Mouse (Mus musculus) cerebellum, postnatal 36 days (tissue): ENCODE measurements around the gene Ctcfl.

Experiments used
- DNase-seq, 2 experiments: peaks; one replicate each; pipeline ENCODE4 v3.0.0; 2021 to 2022; ENCODE audit warnings: mixed read lengths in 2 of 2

Gene Ctcfl

DNA sequence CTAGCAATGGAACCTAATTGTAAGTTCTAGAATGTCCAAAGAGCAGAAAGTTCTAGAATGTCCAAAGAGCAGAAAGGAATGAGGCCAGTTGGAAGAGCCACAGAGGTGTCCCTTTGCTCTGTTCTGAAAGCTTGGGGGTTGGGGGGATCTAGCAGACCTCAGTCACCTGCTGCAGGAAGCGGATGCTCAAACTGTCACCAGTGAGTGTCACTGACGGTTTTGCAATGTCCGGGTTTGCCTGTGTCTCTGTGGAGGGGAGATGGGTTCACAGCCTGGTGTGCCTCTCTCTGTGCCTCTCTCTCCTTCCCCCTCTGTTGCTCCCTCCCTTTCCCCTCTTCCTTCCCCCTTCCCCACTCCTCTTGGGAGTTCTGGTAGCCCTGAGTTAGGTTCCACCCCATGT lies 36.6 kb downstream of the Ctcfl start:
- DNase-seq: no peak

DNA sequence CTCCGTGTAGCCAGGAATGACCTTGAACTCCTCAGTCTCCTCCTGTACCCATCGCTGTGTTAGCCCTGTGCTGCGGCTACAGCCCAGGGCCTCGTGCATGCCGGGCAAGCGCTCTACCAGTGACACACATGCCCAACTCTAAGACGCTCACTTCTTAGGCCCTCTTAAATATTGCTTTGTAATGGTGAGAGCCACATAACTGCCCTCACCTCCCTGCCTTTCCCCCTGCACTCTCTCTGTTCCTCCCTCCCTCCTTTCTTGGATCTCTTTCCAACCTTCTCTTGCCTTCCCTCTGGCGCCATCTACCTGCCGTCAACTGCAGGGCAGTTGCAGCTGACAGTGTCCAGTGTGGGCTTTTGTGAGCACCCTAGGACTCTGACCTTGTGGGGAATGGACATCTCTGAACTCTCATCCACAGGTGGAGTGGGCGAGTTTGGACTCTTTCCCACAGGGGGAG lies 38.5 kb downstream of the Ctcfl start:
- DNase-seq: peak; percentile 63 to 69

DNA sequence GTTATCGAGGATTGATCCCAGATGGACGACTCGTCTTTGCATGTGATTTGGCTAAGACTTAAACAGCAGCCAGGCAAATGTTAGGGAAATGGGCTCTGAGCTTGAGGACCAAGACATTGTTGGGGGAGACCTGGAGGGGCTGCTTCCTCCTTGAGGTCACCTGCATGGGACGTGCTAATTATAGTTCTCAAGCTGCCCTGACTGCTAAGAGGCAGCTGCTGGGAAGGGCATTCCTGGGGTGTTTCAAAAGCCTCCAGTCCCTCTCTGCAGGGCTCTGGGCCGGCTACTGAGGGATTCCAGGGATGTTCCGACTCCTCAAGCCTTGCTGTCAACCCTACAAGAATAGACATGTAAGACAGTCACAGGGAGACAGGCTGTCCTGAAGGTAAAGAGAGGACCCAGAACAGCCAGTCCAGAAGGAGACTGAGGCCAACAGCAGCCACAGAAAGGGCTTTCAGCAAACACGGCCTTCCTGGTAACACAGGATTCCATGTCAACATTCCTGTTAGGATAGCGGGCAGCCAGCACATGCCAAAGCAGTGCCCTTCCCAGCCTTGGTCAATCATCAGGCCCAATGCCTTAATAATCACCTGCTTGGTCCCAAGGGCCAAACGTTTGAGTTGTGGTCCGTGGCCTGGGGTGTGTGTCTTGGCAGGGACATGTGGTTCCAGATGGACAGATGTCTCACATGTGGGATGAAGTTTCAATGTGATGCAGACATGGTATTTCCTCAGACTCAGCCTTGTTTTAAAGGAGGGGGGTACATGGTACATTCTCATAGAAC lies 39.4 kb downstream of the Ctcfl start:
- no peak for DNase-seq

DNA sequence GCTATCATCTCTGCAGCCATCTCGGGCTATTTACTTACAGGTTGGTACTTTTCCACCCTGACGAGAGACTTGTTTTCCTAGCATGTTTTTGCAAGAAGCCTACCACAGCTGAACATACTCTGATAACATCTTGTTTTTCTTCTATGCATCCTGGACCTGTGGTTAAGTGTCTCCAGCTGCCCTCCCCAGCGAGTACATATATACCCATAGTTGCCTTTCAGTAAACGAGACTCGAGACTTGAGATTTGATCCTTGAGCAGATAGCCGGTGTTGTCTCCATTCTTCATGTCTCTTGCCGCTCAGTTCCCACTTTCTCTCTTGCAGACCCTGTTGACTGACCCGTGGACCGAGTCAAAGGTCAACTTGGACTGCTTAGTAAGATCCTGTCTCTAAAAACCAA lies 42.4 kb downstream of the Ctcfl start:
- DNase-seq: no peak

- no peak for DNase-seq
These were observed 45.7 kb downstream of the Ctcfl start for GRCm38 (mm10) chr2:173073666-173074065.

DNA sequence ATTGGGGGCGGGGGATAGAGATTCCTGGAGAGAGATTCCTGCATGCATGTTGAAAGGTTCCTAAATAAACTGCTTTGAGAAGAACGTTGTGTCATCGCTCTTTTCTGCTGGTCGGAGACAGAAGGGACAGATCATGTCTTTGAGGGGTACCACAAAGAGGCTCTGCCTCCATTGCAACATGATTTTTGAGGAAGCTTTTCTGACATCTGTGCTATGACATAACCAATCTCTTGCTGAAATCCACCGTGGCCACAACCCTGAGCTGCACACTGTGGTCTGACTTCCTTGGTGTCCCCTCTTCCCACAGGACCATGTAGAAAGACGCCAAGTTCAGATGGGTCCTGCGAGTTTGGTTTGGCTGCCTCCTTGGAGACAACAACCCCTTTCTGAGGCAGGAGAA lies 46.4 kb downstream of the Ctcfl start:
- no peak for DNase-seq

- DNase-seq: no peak
These were observed 54.5 kb downstream of the Ctcfl start for GRCm38 (mm10) chr2:173064864-173065263.

DNA sequence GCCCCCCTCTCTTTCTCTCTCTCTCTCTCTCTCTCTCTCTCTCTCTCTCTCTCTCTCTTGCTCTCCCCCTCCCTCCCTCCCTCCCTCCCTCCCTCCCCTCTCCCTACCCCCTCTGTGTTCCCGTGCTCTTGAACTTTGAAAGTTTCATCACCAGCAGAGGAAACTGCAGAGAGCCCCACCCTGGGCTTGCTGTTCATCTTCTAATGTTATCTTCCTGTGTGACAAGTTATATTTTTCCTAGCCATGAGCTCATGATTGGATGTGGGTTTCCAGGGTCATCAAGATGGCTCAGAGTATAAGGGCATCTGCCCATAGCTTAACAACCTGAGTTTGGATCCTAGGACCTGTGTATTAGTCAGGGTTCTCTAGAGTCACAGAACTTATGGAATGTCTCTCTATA lies 56.1 kb downstream of the Ctcfl start:
- DNase-seq: no peak

DNA sequence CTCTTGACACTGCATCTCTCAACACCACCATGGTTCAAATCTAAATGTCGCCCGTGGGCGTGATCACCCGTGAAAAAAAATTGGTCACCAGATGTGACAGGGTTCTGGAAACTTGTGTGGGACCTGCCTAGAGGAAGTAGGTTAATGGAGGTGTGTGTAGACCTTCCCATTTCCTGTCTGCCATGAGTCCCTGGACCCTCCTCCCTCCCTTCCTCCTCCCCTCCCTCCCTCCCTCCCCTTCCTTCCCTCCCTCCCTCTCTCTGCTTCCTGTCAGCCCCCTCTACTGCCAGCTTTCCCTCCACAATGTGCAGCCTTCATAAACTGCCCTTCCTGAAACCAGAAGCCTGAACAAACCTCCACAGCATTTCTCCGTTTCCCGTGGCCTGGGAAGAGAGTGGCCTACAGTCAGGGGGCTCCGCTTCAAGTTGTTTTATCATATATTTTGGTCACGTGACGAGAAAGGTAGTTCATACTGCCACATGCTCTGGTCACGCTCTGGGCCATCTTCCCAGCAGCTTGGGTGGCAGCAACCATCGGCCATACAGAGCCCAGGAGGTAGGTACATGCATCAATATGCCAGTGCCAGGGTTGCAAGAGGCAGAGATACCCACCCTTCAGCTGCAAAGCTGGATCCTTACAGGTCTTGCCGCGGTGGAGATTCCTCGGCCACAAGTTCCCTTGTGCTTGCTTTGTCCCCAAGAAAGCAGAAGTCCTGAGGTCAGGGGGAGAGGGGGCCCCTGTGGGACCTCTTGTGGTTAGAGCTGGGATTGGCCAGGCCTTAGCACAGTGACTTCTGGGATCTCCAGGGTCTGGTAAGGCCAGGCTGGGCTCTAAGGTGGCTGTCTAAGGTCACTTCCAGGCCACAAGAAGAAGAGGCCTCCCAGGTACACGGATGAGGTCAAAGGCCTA lies 57.6 kb downstream of the Ctcfl start:
- no peak for DNase-seq

DNA sequence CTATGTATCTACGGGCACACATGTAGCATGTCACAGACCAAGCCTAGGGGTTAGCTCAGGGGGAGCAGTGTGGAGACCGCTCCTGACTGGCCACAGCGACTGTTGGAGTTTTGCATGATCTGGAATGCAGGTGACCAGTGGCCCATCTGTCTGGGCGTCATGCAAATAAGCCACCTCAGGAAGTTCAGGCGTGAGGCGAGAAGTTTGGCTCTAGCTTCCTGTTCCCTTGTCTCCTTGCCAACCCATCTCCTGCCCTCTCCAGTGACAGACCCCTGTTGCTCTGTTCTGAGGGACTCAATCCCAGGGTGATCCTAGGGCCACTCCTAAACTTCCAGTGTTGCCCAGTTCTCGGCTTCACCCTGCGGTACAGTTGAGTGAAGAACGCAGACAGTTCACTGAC lies 58.9 kb downstream of the Ctcfl start:
- DNase-seq: no peak

- no peak for DNase-seq
These were observed 61.1 kb downstream of the Ctcfl start for GRCm38 (mm10) chr2:173058263-173058662.

GRCm38 (mm10) chr2:173057623-173058022 lies 61.7 kb downstream of the Ctcfl start:
- DNase-seq: no peak

DNA sequence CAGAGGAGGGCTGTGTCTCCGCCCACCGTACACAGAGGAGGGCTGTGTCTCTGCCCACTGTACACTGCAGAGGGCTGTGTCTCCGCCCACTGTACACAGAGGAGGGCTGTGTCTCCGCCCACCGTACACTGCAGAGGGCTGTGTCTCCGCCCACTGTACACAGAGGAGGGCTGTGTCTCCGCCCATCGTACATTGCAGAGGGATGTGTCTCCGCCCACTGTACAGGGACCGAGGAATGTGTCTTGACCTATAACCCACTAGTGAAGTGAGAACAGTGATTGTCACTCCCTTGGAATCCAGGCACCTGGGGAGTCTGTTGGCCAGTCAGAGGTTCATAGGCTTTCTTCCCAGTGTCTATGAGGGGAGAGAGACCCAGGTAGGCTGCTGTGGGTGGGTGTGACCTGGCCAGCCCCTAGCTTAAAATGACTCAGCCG lies 62.4 kb downstream of the Ctcfl start:
- no peak for DNase-seq

DNA sequence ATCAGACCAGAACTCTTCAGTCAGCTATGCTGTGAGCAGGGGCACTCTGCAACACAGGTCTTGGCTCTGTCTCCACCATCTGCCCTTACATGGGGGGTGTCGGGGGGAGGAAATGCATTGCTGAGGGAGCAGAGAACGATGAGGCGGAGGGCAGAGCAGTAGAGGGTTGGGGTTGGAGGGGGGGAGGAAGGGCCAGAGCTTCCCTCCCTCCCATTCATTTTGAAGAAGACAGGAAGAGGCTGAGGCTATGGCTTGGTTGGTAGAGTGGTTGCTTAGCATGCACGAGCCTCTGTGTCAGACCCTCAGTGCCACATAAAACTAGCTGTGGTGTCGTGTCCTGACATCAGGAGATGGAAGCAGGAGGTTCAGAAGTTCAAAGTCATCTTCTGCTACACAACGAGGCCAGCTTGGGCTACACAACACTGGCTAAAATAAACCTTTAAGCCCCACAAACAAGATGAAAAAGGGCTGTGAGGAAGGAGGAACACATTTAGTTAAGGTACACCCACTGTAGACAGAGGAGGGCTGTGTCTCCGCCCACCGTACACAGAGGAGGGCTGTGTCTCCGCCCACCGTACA lies 62.9 kb downstream of the Ctcfl start:
- no peak for DNase-seq

DNA sequence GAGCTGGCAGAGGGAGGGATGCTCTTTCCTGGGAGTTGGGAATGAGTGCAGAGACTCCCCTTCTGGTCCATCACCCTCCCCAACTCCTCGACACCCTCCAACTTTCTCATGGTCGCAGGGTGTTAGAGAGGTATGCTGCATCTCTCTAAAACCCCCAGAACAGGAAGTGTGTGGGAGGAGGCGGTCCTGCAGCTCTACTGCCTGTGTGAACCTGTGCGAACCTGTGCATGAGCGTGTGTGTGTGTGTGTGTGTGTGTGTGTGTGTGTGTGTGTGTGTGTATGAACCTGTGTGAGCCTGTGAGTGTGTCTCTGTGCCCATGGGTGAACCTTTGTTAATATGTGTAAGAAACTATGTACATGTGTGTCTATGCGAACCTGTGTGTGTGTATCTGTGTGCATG lies 65.5 kb downstream of the Ctcfl start:
- no peak for DNase-seq

DNA sequence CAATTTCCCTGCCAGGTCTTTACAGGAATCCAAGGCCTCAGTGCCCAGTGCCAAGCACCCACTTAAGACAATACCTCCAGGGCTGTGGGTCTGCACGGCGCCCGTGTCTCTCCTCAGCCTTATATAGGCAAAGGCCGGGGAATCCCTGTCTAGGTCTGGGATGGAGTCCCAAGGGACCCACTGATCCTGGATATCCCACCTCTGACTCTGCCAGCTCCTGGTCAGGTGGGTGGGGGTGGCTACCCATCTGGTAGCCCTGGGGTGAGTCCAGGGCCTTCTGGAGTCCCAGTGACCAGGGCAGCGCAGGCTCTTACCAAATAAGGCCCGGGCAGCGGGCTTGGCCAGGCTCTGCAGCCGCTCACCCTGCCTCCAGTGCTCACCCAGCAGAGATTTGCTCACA lies 66.4 kb downstream of the Ctcfl start:
- DNase-seq: no peak

DNA sequence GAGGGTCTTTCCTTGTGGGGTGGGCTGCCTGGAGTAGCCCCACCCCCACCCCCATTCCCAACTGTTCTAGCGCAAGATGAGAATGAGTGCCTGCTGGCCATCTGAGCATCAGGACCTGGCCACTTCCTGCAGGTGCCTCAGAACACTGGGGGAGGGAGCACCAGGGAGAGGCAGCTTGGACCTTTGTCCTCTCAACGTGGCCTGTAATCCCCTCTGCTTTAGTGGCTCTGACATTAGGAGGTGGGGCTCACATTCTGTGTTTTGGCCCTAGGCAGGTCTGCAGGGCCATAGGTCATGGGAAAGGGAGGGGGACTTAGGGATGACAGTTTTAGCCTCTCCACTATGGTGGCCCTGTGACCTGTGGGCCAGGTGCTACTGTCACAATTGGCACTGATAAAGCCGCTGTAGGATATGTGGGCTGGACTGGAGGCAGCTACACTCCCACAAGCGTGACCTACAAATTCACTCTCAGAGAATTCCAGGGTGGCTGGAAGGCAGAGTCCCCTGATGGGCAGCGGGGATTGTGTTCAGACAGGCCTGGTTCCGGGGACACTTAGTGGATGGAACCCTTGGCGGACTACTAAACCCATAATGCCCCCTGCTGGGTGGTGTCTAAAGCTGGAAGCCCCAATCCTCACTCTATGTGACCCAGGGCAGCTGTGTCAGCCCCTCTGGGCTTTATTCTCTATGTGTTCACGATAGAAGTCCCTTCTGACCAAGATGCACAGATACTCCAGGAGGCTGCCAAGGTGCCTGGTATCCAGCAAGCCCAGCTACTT lies 68.5 kb downstream of the Ctcfl start:
- no peak for DNase-seq

- DNase-seq: no peak
These were observed 69.5 kb downstream of the Ctcfl start for GRCm38 (mm10) chr2:173049817-173050216.

DNA sequence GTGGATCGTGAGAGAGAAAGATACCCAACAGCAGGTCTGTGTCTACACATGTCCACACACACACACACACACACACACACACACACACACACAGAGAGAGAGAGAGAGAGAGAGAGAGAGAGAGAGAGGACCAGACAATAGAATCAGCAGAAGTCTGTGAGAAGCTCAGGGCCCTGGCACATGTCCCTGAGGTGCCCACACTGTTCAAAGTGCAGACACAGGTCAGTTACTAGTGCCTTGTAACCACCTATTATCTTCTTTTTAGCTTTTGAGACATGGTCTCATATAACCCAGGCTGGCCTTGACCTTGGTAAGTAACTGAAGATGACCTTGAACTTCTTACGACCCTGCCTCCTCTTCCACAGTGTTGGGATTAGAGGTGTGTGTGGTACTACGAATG lies 70.1 kb downstream of the Ctcfl start:
- DNase-seq: no peak

- no peak for DNase-seq
These were observed 71.1 kb downstream of the Ctcfl start for GRCm38 (mm10) chr2:173048041-173048745.

DNA sequence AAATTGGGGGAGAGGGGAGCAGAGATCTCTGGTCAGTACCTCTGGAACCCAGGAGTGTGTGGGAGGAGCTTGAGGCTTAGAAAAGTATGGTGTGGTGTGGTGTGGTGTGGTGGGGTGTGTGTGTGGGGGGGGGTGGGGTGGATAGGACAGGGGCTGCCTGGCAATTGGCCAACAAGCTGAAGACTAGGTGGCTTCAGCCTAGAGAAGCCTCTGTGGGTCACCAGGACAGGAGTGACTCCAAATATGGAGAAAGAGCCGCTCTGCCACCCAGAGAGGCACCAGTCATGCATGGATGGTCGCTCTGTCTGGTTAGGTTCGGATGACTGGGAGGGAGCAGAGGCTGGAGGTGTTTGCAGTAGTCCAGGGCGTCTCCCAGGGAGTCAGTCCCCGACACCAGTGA lies 71.9 kb downstream of the Ctcfl start:
- no peak for DNase-seq
